11 mouse cellular contexts compared by ENCODE assay signal in the genomic region with DNA sequence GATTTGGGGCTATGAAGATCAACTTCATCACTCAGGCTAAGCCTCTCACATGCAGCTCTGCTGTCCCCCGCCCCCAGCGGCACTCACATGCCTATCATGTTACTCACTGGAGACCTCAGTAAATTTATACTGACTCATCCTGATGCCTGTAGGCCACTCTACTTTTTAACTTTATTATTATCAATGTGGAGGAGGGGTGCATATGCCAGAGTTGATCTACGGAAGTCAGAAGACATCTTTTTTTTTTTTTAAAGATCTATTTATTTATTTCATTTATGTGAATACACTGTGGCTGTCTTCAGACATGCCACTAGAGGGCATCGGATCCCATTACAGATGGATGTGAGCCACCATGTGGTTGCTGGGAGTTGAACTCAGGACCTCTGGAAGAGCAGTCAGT. TPM values are rescaled to one million over a fixed set of nuclear protein-coding genes. Genes with fewer than 3 reads are reported as not detected.
DNase-seq lines count a peak whose midpoint lies in the region; ATAC-seq and TF ChIP-seq lines count a peak whose summit lies in the region.
"Had no signal": no experiment of that assay in that cellular context is flagged by ENCODE, and none has a peak within 500 bp of the region (broad histone marks: within the 10 kb centered on the region; RNA-seq: fewer than 3 reads in every experiment).

No protein-coding gene starts in this region.

- no peak overlapping the region for H3K27ac ChIP-seq in hindbrain, postnatal 0 days
- no peak overlapping the region for H3K27ac ChIP-seq in hindbrain, embryonic 12.5 days
- H3K27ac ChIP-seq in midbrain, postnatal 0 days (ENCODE audit: low read depth, low read length): no peak overlapping the region
- no peak overlapping the region for H3K27ac ChIP-seq in midbrain, embryonic 10.5 days (replicated peaks)
- H3K27ac ChIP-seq: forebrain, embryonic 10.5 days; liver, embryonic 15.5 days had no signal

- H3K4me2 ChIP-seq in hindbrain, postnatal 0 days (ENCODE audit: low read depth, low read length): no peak overlapping the region
- H3K4me2 ChIP-seq in hindbrain, embryonic 12.5 days (replicated peaks): no peak overlapping the region
- H3K4me2 ChIP-seq in midbrain, postnatal 0 days (ENCODE audit: low read depth, low read length, poor library complexity, severe bottlenecking): no peak overlapping the region
- H3K4me2 ChIP-seq: liver, embryonic 15.5 days had no signal

- H3K27me3 ChIP-seq in hindbrain, postnatal 0 days (ENCODE audit: insufficient read depth, low read length): no peaks in the 10 kb centered on the region
- no peaks in the 10 kb centered on the region for H3K27me3 ChIP-seq in hindbrain, embryonic 12.5 days
- no peaks in the 10 kb centered on the region for H3K27me3 ChIP-seq in midbrain, postnatal 0 days (ENCODE audit: insufficient read depth, low read length)
- no peaks in the 10 kb centered on the region for H3K27me3 ChIP-seq in midbrain, embryonic 10.5 days (ENCODE audit: low read depth, poor library complexity, severe bottlenecking)
- H3K27me3 ChIP-seq: liver, embryonic 15.5 days had no signal

- peak; percentile 45 for TF ChIP-seq CTCF in hindbrain, postnatal 0 days (IDR thresholded peaks at IDR 0.05; ENCODE audit: low read depth)
- TF ChIP-seq CTCF in midbrain, postnatal 0 days (IDR thresholded peaks at IDR 0.05): peak; percentile 60

- no peak for DNase-seq in hindbrain, postnatal 0 days (ENCODE audit: low spot score)
- no peak for DNase-seq in midbrain, postnatal 0 days (ENCODE audit: low spot score)
- DNase-seq in midbrain, embryonic 10.5 days (ENCODE audit: low spot score): no peak
- DNase-seq in T-cell, adult 2 months (ENCODE audit: low spot score): peak; percentile 29
- DNase-seq in thymus, postnatal 25 days: peak; percentile 27
- no peak for DNase-seq in testis, postnatal 10 days (ENCODE audit: low spot score)
- DNase-seq: cerebellum, adult 9-11 months had no signal

- H3K9ac ChIP-seq in hindbrain, postnatal 0 days (replicated peaks; ENCODE audit: low read length): no peak overlapping the region
- H3K9ac ChIP-seq in hindbrain, embryonic 12.5 days: no peak overlapping the region
- no peak overlapping the region for H3K9ac ChIP-seq in midbrain, postnatal 0 days (replicated peaks; ENCODE audit: low read length, poor library complexity, severe bottlenecking)
- H3K9ac ChIP-seq: liver, embryonic 15.5 days had no signal

- 82% methylated on average over 4 of the region's 4 CpGs for WGBS in hindbrain, postnatal 0 days
- WGBS in hindbrain, embryonic 12.5 days: 83% methylated on average over 4 of the region's 4 CpGs
- 79% methylated on average over 4 of the region's 4 CpGs for WGBS in midbrain, postnatal 0 days
- WGBS in midbrain, embryonic 10.5 days: 82% methylated on average over 4 of the region's 4 CpGs

- 0 out of 2 replicates have a peak, but pooled peaks cover 2% of the 10 kb centered on the region for H3K9me3 ChIP-seq in hindbrain, postnatal 0 days (ENCODE audit: low read length)
- peaks cover 24% of the 10 kb centered on the region for H3K9me3 ChIP-seq in hindbrain, embryonic 12.5 days (replicated peaks)
- 0 out of 2 replicates have a peak, but pooled peaks cover 4% of the 10 kb centered on the region for H3K9me3 ChIP-seq in midbrain, postnatal 0 days (ENCODE audit: low read length)
- H3K9me3 ChIP-seq in midbrain, embryonic 10.5 days (replicated peaks): peaks cover 26% of the 10 kb centered on the region; the same call in 1 of the 2 replicates
- H3K9me3 ChIP-seq: liver, embryonic 15.5 days had no signal

- no peak for ATAC-seq in hindbrain, postnatal 0 days
- ATAC-seq in hindbrain, embryonic 12.5 days (ENCODE audit: low FRiP score): no peak
- no peak for ATAC-seq in midbrain, postnatal 0 days (ENCODE audit: low FRiP score)
- ATAC-seq in frontal cortex, adult (ENCODE audit: low TSS enrichment): no peak

- no peaks in the 10 kb centered on the region for H3K4me1 ChIP-seq in hindbrain, postnatal 0 days (ENCODE audit: insufficient read depth, low read length)
- H3K4me1 ChIP-seq in hindbrain, embryonic 12.5 days: no peaks in the 10 kb centered on the region
- H3K4me1 ChIP-seq in midbrain, postnatal 0 days (ENCODE audit: insufficient read depth, low read length): no peaks in the 10 kb centered on the region
- no peaks in the 10 kb centered on the region for H3K4me1 ChIP-seq in midbrain, embryonic 10.5 days

- H3K4me3 ChIP-seq in hindbrain, postnatal 0 days (ENCODE audit: low read length): no peak overlapping the region
- H3K4me3 ChIP-seq in hindbrain, embryonic 12.5 days: no peak overlapping the region
- H3K4me3 ChIP-seq in midbrain, postnatal 0 days (ENCODE audit: low read depth, low read length): no peak overlapping the region
- H3K4me3 ChIP-seq in midbrain, embryonic 10.5 days: no peak overlapping the region
- H3K4me3 ChIP-seq: forebrain, embryonic 10.5 days; liver, embryonic 15.5 days had no signal

- no peaks in the 10 kb centered on the region for H3K36me3 ChIP-seq in hindbrain, postnatal 0 days (ENCODE audit: insufficient read depth, low read length)
- H3K36me3 ChIP-seq in hindbrain, embryonic 12.5 days: peaks cover 18% of the 10 kb centered on the region; the same call in 1 of the 2 replicates
- no peaks in the 10 kb centered on the region for H3K36me3 ChIP-seq in midbrain, postnatal 0 days (ENCODE audit: insufficient read depth, low read length)
- peaks cover 29% of the 10 kb centered on the region for H3K36me3 ChIP-seq in midbrain, embryonic 10.5 days

RNA-seq across cellular contexts. Expression of gene Zrsr1, which starts 6.3 kb away (rescaled TPM):
- 16.7 and 20.6 TPM in 2 replicates for total RNA-seq in hindbrain, postnatal 0 days (2014; rRNA removed)
- 8.4 and 9.1 TPM in 2 replicates for polyA plus RNA-seq in hindbrain, postnatal 0 days (2015; fragmentation: Nextera tagmentation; extraction: Ambion mirVana)
- 5.2 and 7.5 TPM in 2 replicates for polyA plus RNA-seq in hindbrain, embryonic 12.5 days (2016; fragmentation: Nextera tagmentation; extraction: Ambion mirVana)
- 21.2 and 23.6 TPM in 2 replicates for total RNA-seq in midbrain, postnatal 0 days (2014; rRNA removed)
- polyA plus RNA-seq in midbrain, postnatal 0 days (2015; fragmentation: Nextera tagmentation; extraction: Ambion mirVana): 7.1 and 8.4 TPM in 2 replicates
- polyA plus RNA-seq in midbrain, embryonic 10.5 days (2016; fragmentation: Nextera tagmentation; extraction: Ambion mirVana): 2.9 and 3.2 TPM in 2 replicates

RNA-seq across cellular contexts. Expression of gene Gm28048, which starts 16.4 kb away (rescaled TPM):
- not detected in 2 replicates for total RNA-seq in hindbrain, postnatal 0 days (2014; rRNA removed)
- polyA plus RNA-seq in hindbrain, postnatal 0 days (2015; fragmentation: Nextera tagmentation; extraction: Ambion mirVana): 3.2 and 3.4 TPM in 2 replicates
- 5.7 TPM in 2 replicates for polyA plus RNA-seq in hindbrain, embryonic 12.5 days (2016; fragmentation: Nextera tagmentation; extraction: Ambion mirVana)
- 2.5 TPM in 1 of 2 replicates, not detected in the other for total RNA-seq in midbrain, postnatal 0 days (2014; rRNA removed)
- 2.7 and 3.3 TPM in 2 replicates for polyA plus RNA-seq in midbrain, postnatal 0 days (2015; fragmentation: Nextera tagmentation; extraction: Ambion mirVana)
- 3.0 and 3.2 TPM in 2 replicates for polyA plus RNA-seq in midbrain, embryonic 10.5 days (2016; fragmentation: Nextera tagmentation; extraction: Ambion mirVana)

RNA-seq across cellular contexts. Expression of gene Commd1, which starts 16.7 kb away (rescaled TPM):
- 11.6 and 15.5 TPM in 2 replicates for total RNA-seq in hindbrain, postnatal 0 days (2014; rRNA removed)
- 242 and 247 TPM in 2 replicates for polyA plus RNA-seq in hindbrain, postnatal 0 days (2015; fragmentation: Nextera tagmentation; extraction: Ambion mirVana)
- 309 and 314 TPM in 2 replicates for polyA plus RNA-seq in hindbrain, embryonic 12.5 days (2016; fragmentation: Nextera tagmentation; extraction: Ambion mirVana)
- 20.3 and 23.5 TPM in 2 replicates for total RNA-seq in midbrain, postnatal 0 days (2014; rRNA removed)
- polyA plus RNA-seq in midbrain, postnatal 0 days (2015; fragmentation: Nextera tagmentation; extraction: Ambion mirVana): 218 and 221 TPM in 2 replicates
- polyA plus RNA-seq in midbrain, embryonic 10.5 days (2016; fragmentation: Nextera tagmentation; extraction: Ambion mirVana): 385 and 427 TPM in 2 replicates

RNA-seq across cellular contexts. Expression of gene Cct4, which starts 24.8 kb away (rescaled TPM):
- total RNA-seq in hindbrain, postnatal 0 days (2014; rRNA removed): 128 and 143 TPM in 2 replicates
- 219 and 220 TPM in 2 replicates for polyA plus RNA-seq in hindbrain, postnatal 0 days (2015; fragmentation: Nextera tagmentation; extraction: Ambion mirVana)
- polyA plus RNA-seq in hindbrain, embryonic 12.5 days (2016; fragmentation: Nextera tagmentation; extraction: Ambion mirVana): 326 and 341 TPM in 2 replicates
- total RNA-seq in midbrain, postnatal 0 days (2014; rRNA removed): 139 and 213 TPM in 2 replicates
- 227 and 230 TPM in 2 replicates for polyA plus RNA-seq in midbrain, postnatal 0 days (2015; fragmentation: Nextera tagmentation; extraction: Ambion mirVana)
- 396 and 436 TPM in 2 replicates for polyA plus RNA-seq in midbrain, embryonic 10.5 days (2016; fragmentation: Nextera tagmentation; extraction: Ambion mirVana)

RNA-seq across cellular contexts. Expression of gene Fam161a, which starts 41.8 kb away (rescaled TPM):
- 2.9 and 10.7 TPM in 2 replicates for total RNA-seq in hindbrain, postnatal 0 days (2014; rRNA removed)
- 4.9 and 6.8 TPM in 2 replicates for polyA plus RNA-seq in hindbrain, postnatal 0 days (2015; fragmentation: Nextera tagmentation; extraction: Ambion mirVana)
- polyA plus RNA-seq in hindbrain, embryonic 12.5 days (2016; fragmentation: Nextera tagmentation; extraction: Ambion mirVana): 7.7 and 8.0 TPM in 2 replicates
- 4.6 and 5.4 TPM in 2 replicates for total RNA-seq in midbrain, postnatal 0 days (2014; rRNA removed)
- 4.2 and 6.1 TPM in 2 replicates for polyA plus RNA-seq in midbrain, postnatal 0 days (2015; fragmentation: Nextera tagmentation; extraction: Ambion mirVana)
- 1.6 and 3.1 TPM in 2 replicates for polyA plus RNA-seq in midbrain, embryonic 10.5 days (2016; fragmentation: Nextera tagmentation; extraction: Ambion mirVana)

Comparison
In these comparisons a context has a peak if more than half of its experiments do, and no peak if none do; other contexts are left out.
1. DNase-seq: peak in T-cell, adult 2 months (single experiment) and thymus, postnatal 25 days (single experiment); none in hindbrain, postnatal 0 days (single experiment), midbrain, postnatal 0 days (single experiment), midbrain, embryonic 10.5 days (single experiment) and testis, postnatal 10 days (single experiment).